Mouse (Mus musculus) cerebellum, adult 2 months (tissue): ENCODE measurements around the gene Nckap5.

Experiments
- CTCF ChIP-seq: fragments of 200-500 bp; IDR thresholded peaks from 2 replicates; pipeline ENCODE4 v1.5.1; 2011; ENCODE audit warnings: low read depth, mild to moderate bottlenecking, control low read depth, low read length, moderate library complexity, borderline replicate concordance; ENCODE audit not compliant: insufficient read depth
- POLR2A ChIP-seq: fragments of 200-500 bp; IDR thresholded peaks from 2 replicates; pipeline ENCODE4 v1.6.1; 2011; ENCODE audit warnings: low read length, control low read depth, borderline replicate concordance; ENCODE audit not compliant: insufficient read depth

DNA sequence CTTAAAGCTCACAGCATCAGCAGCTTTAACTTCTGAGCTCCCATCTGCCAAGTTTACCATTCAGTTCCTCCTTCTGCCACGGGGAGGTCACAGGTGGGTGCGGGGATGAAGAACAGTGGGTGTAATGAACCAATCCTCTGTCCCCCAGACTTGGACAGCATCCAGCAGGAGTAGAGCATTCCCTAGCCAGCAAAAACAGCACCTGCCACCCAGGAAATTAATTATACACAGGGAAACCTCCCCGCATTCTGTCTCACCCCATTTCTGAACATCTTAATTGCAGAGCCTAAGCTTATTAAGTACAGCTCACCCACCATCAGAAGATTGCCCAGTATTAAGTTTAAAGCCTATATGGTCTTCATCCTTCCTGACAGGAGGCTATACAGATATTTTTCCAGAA is 256.9 kb downstream of the Nckap5 start:
- TF ChIP-seq POLR2A (no peak), CTCF (no peak)
